Mouse (Mus musculus): Measurements from ENCODE around the gene Kif3c.

The Kif3c gene

GRCm38 (mm10) chr12:3364508-3365448, at the start of gene Kif3c:
Kif3c (plus strand) TSS chr12:3365132.
- peak; percentile 49 for DNase-seq (ENCODE audit: low spot score)

GRCm38 (mm10) chr12:3316083-3316482, 48.8 kb upstream of the Kif3c start:
- no peak for DNase-seq (ENCODE audit: low spot score)

GRCm38 (mm10) chr12:3316937-3317336, 48.0 kb upstream of the Kif3c start:
- DNase-seq (ENCODE audit: low spot score): no peak

DNA sequence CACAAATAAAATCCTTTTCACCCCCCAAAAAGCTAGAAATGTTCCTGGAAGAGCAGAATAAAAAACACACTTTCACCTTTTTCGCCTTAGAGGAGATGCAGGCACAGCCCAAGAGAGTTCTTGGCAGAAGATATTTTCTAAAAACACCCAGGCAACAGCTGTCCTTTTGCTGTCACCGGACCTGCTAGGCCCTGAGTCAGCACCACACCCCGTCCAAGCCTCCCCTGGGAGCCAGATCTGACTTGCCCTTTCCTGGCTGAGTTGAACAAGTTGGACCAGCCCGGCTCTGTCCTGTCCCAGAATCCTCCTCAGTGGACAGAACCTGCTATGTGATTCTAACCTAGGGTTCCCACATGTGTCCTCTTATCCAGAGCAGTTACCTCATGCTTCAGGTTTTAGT, 45.6 kb upstream of the Kif3c start:
- no peak for DNase-seq (ENCODE audit: low spot score)

DNA sequence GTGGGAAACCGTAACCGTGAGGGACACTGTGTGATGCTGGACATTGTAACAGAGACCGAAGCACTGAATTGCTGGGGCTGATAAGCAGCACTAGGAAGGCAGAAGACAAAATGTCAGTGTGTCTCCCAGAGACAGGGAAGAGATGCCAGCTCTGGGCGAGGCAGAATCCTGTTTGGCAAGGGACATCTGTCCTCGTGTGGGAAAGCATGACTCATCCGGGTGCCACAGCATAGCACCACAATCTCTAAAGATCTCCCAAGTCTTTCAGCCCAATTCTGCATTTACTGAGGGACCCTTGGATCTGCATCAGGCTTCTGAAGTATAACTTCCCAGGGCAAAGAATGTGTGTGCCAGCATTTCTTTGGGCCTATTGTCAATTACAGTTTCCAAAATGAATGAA, 41.7 kb upstream of the Kif3c start:
- DNase-seq (ENCODE audit: low spot score): no peak

- DNase-seq (ENCODE audit: low spot score): no peak
These were observed 39.7 kb upstream of the Kif3c start for GRCm38 (mm10) chr12:3325232-3325631.

DNA sequence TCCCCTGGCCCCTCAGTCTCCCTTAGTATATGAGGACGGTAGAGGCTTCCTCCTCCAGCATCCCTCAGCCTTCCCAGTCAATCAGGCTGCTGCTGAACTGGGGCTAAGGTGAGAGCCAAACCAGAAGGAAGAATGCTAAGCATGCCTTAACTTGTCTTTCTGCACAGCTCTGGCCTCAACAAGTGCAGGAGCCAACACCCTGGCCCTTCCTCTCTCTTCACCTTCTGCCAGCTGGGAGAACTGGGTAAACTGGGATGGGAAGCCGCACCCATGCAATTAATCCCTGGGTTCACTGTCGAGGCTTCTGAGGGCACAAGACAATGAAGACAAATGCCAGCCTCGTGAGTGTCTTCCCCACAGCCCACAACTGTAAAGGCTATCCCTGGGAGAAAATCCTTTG, 35.3 kb upstream of the Kif3c start:
- DNase-seq (ENCODE audit: low spot score): no peak

- no peak for DNase-seq (ENCODE audit: low spot score)
These were observed 26.0 kb upstream of the Kif3c start for GRCm38 (mm10) chr12:3338931-3339330.

GRCm38 (mm10) chr12:3344155-3344554, 20.8 kb upstream of the Kif3c start:
- no peak for DNase-seq (ENCODE audit: low spot score)

DNA sequence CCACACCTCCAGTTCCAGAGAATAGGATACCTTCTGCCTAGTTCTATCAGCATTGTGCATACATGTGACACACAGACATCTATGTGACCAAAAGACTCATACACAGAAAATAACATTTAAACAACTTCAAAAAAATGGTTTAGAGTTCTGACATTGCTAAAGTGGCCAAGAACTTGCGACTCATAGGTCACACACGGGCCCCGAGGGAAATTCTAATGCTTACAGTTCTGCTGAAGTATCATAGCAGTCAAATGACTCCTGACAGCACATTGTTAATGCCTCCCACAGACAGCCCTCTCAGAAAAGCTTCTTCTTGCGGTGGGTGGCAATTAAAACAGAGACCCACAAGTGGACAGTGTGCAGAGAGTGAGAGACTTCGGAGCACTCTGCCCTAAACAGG, 19.9 kb upstream of the Kif3c start:
- no peak for DNase-seq (ENCODE audit: low spot score)

DNA sequence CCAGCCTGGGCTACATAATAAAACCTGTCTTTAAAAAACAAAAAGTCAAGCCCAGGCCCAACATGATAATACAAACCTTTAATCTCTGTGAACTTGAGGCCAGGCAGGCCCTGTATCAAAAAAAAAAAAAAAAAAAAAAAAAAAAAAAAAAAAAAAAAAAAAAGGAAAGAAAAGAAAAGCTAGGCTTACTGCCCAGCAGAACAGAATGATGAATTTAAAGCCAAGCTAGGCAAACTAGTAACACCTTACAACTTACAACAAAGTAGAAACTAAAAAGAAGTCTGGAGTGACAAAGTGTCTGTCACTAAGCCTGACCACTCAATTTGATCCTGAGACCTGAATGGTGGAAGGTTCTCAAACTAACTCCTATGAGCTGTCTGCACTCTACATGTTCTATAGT, 17.2 kb upstream of the Kif3c start:
- DNase-seq (ENCODE audit: low spot score): no peak

- no peak for DNase-seq (ENCODE audit: low spot score)
These were observed 15.5 kb upstream of the Kif3c start for GRCm38 (mm10) chr12:3349387-3349786.

- no peak for DNase-seq (ENCODE audit: low spot score)
These were observed 14.8 kb upstream of the Kif3c start for GRCm38 (mm10) chr12:3350136-3350535.

GRCm38 (mm10) chr12:3352216-3352615, 12.7 kb upstream of the Kif3c start:
- no peak for DNase-seq (ENCODE audit: low spot score)

- DNase-seq (ENCODE audit: low spot score): no peak
These were observed 9.9 kb upstream of the Kif3c start for GRCm38 (mm10) chr12:3355068-3355467.

- DNase-seq (ENCODE audit: low spot score): no peak
These were observed 8.1 kb upstream of the Kif3c start for GRCm38 (mm10) chr12:3356824-3357223.

DNA sequence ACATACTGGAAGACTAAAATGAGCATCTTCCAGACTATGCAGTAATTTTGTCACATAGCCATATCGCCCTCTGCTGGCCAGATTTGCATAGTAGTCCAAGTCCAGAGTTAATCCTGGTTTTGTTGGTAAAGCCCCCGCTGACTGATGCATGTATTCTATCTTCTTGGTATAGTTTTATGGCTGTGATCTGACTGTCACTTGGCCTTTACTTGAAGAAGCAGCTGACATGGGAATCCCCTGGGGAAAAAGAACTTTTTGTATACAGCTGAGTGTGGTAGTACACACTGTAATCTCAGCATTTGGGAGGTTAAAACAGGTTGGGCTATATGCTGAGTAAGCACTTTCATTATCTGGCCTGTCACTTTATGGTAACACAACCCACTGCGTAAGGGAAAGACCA, 5.6 kb upstream of the Kif3c start:
- DNase-seq (ENCODE audit: low spot score): peak; percentile 33

- no peak for DNase-seq (ENCODE audit: low spot score)
These were observed 4.9 kb upstream of the Kif3c start for GRCm38 (mm10) chr12:3360043-3360442.

- DNase-seq (ENCODE audit: low spot score): no peak
These were observed 856 bp upstream of the Kif3c start for GRCm38 (mm10) chr12:3364076-3364475.

GRCm38 (mm10) chr12:3365449-3366189, 687 bp downstream of the Kif3c start:
- peak; percentile 7 for DNase-seq (ENCODE audit: low spot score)

DNA sequence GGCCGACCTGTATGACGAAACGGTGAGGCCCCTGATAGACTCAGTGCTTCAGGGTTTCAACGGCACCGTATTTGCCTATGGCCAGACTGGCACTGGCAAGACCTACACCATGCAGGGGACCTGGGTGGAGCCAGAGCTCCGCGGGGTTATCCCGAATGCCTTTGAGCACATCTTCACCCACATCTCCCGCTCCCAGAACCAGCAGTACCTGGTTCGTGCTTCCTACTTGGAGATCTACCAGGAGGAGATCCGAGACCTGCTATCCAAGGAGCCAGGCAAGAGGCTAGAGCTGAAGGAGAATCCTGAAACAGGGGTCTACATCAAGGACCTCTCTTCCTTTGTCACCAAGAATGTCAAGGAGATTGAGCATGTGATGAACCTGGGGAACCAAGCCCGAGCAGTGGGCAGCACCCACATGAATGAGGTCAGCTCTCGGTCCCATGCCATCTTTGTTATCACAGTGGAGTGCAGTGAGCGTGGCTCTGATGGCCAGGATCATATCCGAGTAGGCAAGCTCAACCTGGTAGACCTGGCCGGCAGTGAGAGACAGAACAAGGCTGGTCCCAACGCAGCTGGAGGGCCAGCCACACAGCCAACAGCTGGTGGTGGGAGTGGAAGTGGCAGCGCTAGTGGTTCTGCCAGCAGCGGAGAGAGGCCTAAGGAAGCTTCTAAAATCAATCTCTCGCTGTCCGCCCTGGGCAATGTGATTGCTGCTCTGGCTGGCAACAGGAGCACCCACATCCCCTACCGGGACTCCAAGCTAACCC, 1.4 kb downstream of the Kif3c start:
- no peak for DNase-seq (ENCODE audit: low spot score)

- no peak for DNase-seq (ENCODE audit: low spot score)
These were observed 2.0 kb downstream of the Kif3c start for GRCm38 (mm10) chr12:3366957-3367260.

DNA sequence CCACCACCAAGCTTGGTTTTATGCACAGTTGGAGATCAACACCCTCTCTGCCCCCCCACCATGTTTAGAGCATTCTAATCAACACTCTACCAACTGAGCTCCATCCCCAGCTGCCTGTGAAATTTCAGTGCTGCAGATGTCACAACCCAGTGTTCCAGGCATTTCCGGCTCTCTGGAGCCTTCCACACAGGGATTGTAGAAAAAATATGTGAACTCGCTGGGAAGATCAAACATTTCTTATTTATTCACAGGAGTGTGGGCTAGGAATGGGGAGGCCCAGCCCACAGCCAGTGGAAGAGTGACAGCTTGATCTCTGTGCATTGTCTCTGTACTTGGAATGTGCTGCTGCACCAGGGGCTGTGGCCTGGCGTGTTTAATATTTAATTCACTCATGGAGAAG, 3.8 kb downstream of the Kif3c start:
- DNase-seq (ENCODE audit: low spot score): no peak
